Mouse (Mus musculus): Measurements from ENCODE around the gene Ntng1.

The Ntng1 gene

GRCm38 (mm10) chr3:110143206-110144061 lies at the start of gene Ntng1:
Gene Ntng1 (minus strand): TSS chr3:110144011.
- peak; percentile 5 for DNase-seq (ENCODE audit: low spot score)

GRCm38 (mm10) chr3:110187401-110187948 lies 43.7 kb upstream of the Ntng1 start:
- no peak for DNase-seq (ENCODE audit: low spot score)

GRCm38 (mm10) chr3:110149089-110149488 lies 5.3 kb upstream of the Ntng1 start:
- DNase-seq (ENCODE audit: low spot score): no peak

GRCm38 (mm10) chr3:110144301-110145055 lies 667 bp upstream of the Ntng1 start:
- DNase-seq (ENCODE audit: low spot score): no peak

GRCm38 (mm10) chr3:110142314-110143205 lies 1.3 kb downstream of the Ntng1 start:
- DNase-seq (ENCODE audit: low spot score): no peak

GRCm38 (mm10) chr3:110141351-110142302 lies 2.2 kb downstream of the Ntng1 start:
- DNase-seq (ENCODE audit: low spot score): peak; percentile 21

- no peak for DNase-seq (ENCODE audit: low spot score)
Measured at GRCm38 (mm10) chr3:110136115-110136514, 7.7 kb downstream of the Ntng1 start.

- no peak for DNase-seq (ENCODE audit: low spot score)
Measured at GRCm38 (mm10) chr3:110133150-110133549, 10.7 kb downstream of the Ntng1 start.

DNA sequence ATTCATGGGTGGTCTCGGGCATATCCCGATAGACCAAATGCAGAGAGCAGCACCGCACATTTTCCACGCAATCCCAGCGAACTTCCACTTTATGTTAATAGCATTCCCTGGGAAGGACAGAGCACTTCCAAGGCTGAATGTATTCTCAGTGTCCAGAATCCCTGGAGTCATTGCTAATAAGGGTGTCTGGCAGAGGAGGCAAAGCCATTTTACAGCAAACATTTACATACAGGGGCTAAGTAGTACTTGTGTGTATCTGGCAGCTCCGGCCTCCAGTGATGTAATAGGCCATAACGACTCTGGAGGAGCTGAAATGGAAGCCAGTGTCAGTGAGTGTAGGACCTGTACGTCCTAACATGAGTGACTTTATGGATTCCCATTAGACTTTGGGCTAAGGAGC lies 11.5 kb downstream of the Ntng1 start:
- DNase-seq (ENCODE audit: low spot score): no peak

GRCm38 (mm10) chr3:110131043-110131891 lies 12.5 kb downstream of the Ntng1 start:
- DNase-seq (ENCODE audit: low spot score): no peak

- DNase-seq (ENCODE audit: low spot score): no peak
Measured at GRCm38 (mm10) chr3:110129607-110130006, 14.2 kb downstream of the Ntng1 start.

DNA sequence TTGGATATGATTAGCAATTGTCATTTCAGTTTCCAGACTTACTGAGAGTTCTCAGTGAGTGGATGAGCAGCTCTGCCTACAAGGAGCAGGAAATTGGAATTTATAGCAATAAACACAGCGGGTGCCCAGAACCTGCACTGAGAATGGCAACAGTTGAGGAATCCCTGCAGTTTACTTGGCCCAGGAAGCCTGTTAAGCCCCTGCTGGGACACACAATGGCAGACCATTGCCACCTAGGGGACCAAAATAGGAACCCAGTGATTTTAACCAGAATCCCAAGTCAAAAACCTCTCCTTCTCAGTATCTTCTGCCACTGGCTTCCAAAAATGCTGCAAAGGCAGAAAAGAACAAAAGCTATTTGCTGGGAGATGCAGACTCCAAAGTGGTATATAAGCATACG lies 37.8 kb downstream of the Ntng1 start:
- DNase-seq (ENCODE audit: low spot score): no peak

DNA sequence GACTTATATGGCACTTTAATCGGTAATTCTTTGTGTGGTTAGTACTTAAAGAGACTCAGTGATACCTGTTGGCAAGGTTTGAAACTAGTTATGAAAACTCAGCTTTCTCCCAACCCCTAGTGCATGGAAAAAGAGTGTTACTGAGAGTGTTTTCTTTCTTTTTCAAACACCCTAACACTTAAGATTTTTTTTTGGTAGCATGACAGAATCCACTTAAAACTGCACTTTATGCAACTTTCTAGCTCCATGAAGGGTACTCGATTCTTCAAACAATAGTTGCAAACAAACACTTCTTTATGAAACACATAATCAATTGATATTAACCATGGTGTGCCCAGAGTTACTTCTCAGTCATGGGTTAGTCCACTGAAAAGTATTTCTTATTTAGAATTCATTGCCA lies 49.4 kb downstream of the Ntng1 start:
- no peak for DNase-seq (ENCODE audit: low spot score)

- no peak for DNase-seq (ENCODE audit: low spot score)
Measured at GRCm38 (mm10) chr3:110094003-110094402, 49.8 kb downstream of the Ntng1 start.

- DNase-seq (ENCODE audit: low spot score): no peak
Measured at GRCm38 (mm10) chr3:110092521-110092920, 51.3 kb downstream of the Ntng1 start.

GRCm38 (mm10) chr3:110087189-110087588 lies 56.6 kb downstream of the Ntng1 start:
- no peak for DNase-seq (ENCODE audit: low spot score)

DNA sequence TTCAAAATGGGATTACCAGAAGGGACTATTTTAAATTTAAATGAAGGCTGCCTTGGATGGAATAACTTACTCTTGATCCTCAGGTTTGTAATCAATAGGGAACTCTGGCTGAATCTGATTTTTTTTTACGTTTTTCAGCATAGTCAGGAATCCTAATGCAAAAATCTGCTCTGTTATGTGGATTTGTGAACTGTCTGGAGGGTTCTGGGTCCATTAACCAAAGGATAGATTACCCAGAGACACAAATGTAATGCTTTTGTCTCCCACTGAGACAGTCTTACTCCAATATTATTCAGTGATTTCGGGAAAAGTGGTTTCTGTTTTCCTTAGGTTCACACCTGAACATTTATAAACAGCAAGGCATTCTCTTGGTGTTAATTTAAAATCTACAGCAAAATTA lies 58.5 kb downstream of the Ntng1 start:
- no peak for DNase-seq (ENCODE audit: low spot score)

DNA sequence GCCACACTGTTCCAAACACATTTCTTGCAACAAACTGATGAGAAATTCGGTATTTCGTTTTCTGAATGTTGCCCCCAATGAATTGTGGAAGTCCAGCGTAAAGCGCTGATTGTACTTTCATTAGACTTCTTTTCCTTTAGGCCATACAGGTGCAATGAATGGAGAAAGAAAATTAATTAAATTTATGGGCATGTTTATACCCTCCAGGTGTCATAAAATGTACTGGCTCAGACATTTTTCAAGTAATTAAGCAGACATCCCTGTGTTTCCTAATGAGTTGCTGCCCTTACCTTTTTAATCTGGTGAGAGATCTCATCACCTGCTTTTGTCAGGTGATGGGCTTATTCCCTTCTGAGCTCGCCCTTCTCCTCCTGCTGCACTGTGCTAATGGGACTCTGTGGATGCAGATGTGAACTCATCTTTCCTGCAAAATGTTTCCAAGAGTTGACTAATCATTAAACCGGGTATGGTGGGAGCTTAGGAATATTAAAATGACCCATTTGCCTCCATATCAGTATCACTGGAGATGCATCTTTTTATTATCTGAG lies 79.0 kb downstream of the Ntng1 start:
- no peak for DNase-seq (ENCODE audit: low spot score)

- DNase-seq (ENCODE audit: low spot score): no peak
Measured at GRCm38 (mm10) chr3:110055915-110056314, 87.9 kb downstream of the Ntng1 start.
